8 mouse cellular contexts compared by ENCODE assay signal in the genomic region with DNA sequence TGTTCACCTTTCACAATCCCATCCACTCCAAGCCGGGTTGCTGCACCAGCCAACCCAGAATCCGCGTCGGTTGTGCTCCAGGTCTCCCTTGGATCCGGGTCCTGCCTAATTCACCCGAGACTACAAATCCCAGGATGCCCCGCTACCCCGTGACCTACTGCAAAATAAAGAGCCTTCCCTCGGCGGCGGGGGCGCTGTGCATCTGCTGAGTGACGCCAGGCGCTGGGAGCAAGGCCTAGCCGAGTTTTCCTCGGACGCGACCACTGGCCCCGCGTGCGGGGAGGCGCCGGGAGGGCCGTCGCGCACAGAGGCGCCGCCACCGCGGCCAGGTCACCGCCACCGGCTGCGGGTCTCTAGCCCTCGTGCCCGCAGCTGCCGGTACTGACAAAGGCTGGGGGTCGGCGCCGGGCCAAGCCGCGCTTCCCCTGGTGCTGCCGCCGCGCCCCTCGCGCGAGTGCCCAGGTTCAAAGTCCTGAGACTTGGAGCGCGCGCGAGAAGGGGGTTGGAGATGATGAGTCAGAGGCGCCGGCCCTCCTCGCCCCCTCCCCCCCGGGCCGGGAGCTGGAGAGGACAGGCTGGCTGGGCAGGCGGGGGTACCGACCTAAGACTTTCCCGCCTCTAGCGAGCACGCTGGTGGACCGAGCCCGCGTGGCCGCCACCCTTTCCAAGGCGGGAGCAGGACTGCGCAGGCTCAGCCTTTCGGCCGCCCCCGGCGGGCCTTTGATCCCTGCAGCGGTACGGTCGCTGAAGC. TPM values are rescaled to one million over a fixed set of nuclear protein-coding genes. Genes with fewer than 3 reads are reported as not detected.
DNase-seq lines count a peak whose midpoint lies in the region; ATAC-seq and TF ChIP-seq lines count a peak whose summit lies in the region.

No protein-coding gene starts in this region.

- peak; percentile 99 for DNase-seq in Muller cell, postnatal 12 days (ENCODE audit: inconsistent ontology term)
- peak; percentile 99 for DNase-seq in cerebellum, adult 9-11 months
- peak; percentile 97 to 98 for DNase-seq in frontal cortex, adult 2 months (ENCODE audit: extremely low spot score in 1 of 2, low spot score in 1 of 2)
- peak; percentile 98 for DNase-seq in hindbrain, embryonic 11.5 days (ENCODE audit: low spot score)
- peak; percentile 98 for DNase-seq in layer of hippocampus, adult 9-11 months
- peak; percentile 95 for DNase-seq in ovary, adult 18-20 months (ENCODE audit: low spot score)
- peak; percentile 98 for DNase-seq in thymus, adult 2 months

- WGBS in hindbrain, embryonic 11.5 days = under 1% methylated on average over 65 of the region's 74 CpGs
- under 1% methylated on average over 69 of the region's 74 CpGs for WGBS in lung, embryonic 16.5 days
- WGBS in thymus, adult 2 months = 1% methylated on average over 73 of the region's 74 CpGs

- no peaks in the 10 kb centered on the region for H3K36me3 ChIP-seq in hindbrain, embryonic 11.5 days (ENCODE audit: control insufficient read depth, insufficient read depth, low read length)
- H3K36me3 ChIP-seq in lung, embryonic 16.5 days (ENCODE audit: control insufficient read depth, insufficient read depth, low read length) = no peaks in the 10 kb centered on the region
- no peaks in the 10 kb centered on the region for H3K36me3 ChIP-seq in thymus, adult 2 months (ENCODE audit: control insufficient read depth, insufficient read depth, low read length)

- TF ChIP-seq POLR2A in thymus, adult 2 months (IDR thresholded peaks at IDR 0.05; ENCODE audit: control insufficient read depth, extremely low read depth, insufficient read depth, low read length, poor library complexity) = peak; percentile 42

- ATAC-seq in hindbrain, embryonic 11.5 days (ENCODE audit: low FRiP score) = peak; percentile 92
- peak; percentile 92 for ATAC-seq in lung, embryonic 16.5 days (ENCODE audit: low read depth)

- peaks cover 16% of the 10 kb centered on the region for H3K4me1 ChIP-seq in hindbrain, embryonic 11.5 days (replicated peaks; ENCODE audit: control insufficient read depth, insufficient read depth, low read length)
- peaks cover 42% of the 10 kb centered on the region for H3K4me1 ChIP-seq in lung, embryonic 16.5 days (replicated peaks; ENCODE audit: control insufficient read depth, insufficient read depth, low read length)
- peaks cover 28% of the 10 kb centered on the region for H3K4me1 ChIP-seq in thymus, adult 2 months (replicated peaks; ENCODE audit: control insufficient read depth, insufficient read depth, low read length)

- no peaks in the 10 kb centered on the region for H3K27me3 ChIP-seq in hindbrain, embryonic 11.5 days (ENCODE audit: control insufficient read depth, insufficient read depth, low read length)
- H3K27me3 ChIP-seq in lung, embryonic 16.5 days (ENCODE audit: control insufficient read depth, insufficient read depth, low read depth, low read length) = no peaks in the 10 kb centered on the region
- no peaks in the 10 kb centered on the region for H3K27me3 ChIP-seq in thymus, adult 2 months (ENCODE audit: control insufficient read depth, insufficient read depth, low read length)

- peak overlapping the region; percentile 97 for H3K27ac ChIP-seq in hindbrain, embryonic 11.5 days (ENCODE audit: low read depth, low read length)
- H3K27ac ChIP-seq in lung, embryonic 16.5 days (ENCODE audit: low read length) = peak overlapping the region; percentile 99
- peak overlapping the region; percentile 91 for H3K27ac ChIP-seq in thymus, adult 2 months (ENCODE audit: control insufficient read depth, insufficient read depth, low read length)

- peak overlapping the region; percentile 60 for H3K4me2 ChIP-seq in hindbrain, embryonic 11.5 days (replicated peaks; ENCODE audit: low read depth, low read length)
- peak overlapping the region; percentile 60 for H3K4me2 ChIP-seq in lung, embryonic 16.5 days (ENCODE audit: low read depth, low read length)

- peak overlapping the region; percentile 92 for H3K9ac ChIP-seq in hindbrain, embryonic 11.5 days (ENCODE audit: low read depth, low read length)
- H3K9ac ChIP-seq in lung, embryonic 16.5 days (ENCODE audit: low read length) = peak overlapping the region; percentile 93

- H3K4me3 ChIP-seq in hindbrain, embryonic 11.5 days (ENCODE audit: low read depth, low read length) = peak overlapping the region; percentile 53
- peak overlapping the region; percentile 67 for H3K4me3 ChIP-seq in lung, embryonic 16.5 days (ENCODE audit: low read length)
- H3K4me3 ChIP-seq in thymus, adult 2 months (ENCODE audit: control insufficient read depth, insufficient read depth, low read length) = peak overlapping the region; percentile 71

- TF ChIP-seq CTCF in thymus, adult 2 months (IDR thresholded peaks at IDR 0.05; ENCODE audit: borderline replicate concordance, control insufficient read depth, extremely low read depth, insufficient read depth, low read length, poor library complexity) = peak; percentile 70; the same call in 1 of the 2 replicates

- H3K9me3 ChIP-seq in hindbrain, embryonic 11.5 days (ENCODE audit: control insufficient read depth, low read length) = no peaks in the 10 kb centered on the region
- no peaks in the 10 kb centered on the region for H3K9me3 ChIP-seq in lung, embryonic 16.5 days (ENCODE audit: control insufficient read depth, low read length)

RNA-seq across cellular contexts. Expression of gene Zfp219, which starts 0.8 kb away (rescaled TPM):
- polyA plus RNA-seq in frontal cortex, adult 2 months (2012; rRNA removed) = 73.4 and 77.7 TPM in 2 replicates
- 55.3 and 67.1 TPM in 2 replicates for polyA plus RNA-seq in hindbrain, embryonic 11.5 days (2014; fragmentation: Nextera tagmentation; extraction: Ambion mirVana)
- 20.1 and 20.8 TPM in 2 replicates for polyA plus RNA-seq in lung, embryonic 16.5 days (2015; fragmentation: Nextera tagmentation; extraction: Ambion mirVana)
- polyA plus RNA-seq in thymus, adult 2 months (2012; rRNA removed) = 253 and 269 TPM in 2 replicates

RNA-seq across cellular contexts. Expression of gene Tmem253, which starts 4.3 kb away (rescaled TPM):
- 0.60 and 0.90 TPM in 2 replicates for polyA plus RNA-seq in frontal cortex, adult 2 months (2012; rRNA removed)
- polyA plus RNA-seq in hindbrain, embryonic 11.5 days (2014; fragmentation: Nextera tagmentation; extraction: Ambion mirVana) = 0.50 and 1.6 TPM in 2 replicates
- polyA plus RNA-seq in lung, embryonic 16.5 days (2015; fragmentation: Nextera tagmentation; extraction: Ambion mirVana) = 0.21 and 0.34 TPM in 2 replicates
- 2.9 TPM in 2 replicates for polyA plus RNA-seq in thymus, adult 2 months (2012; rRNA removed)

RNA-seq across cellular contexts. Expression of gene Olfr221, which starts 22.5 kb away (rescaled TPM):
- 0.08 and 0.15 TPM in 2 replicates for polyA plus RNA-seq in frontal cortex, adult 2 months (2012; rRNA removed)
- not detected in 2 replicates for polyA plus RNA-seq in hindbrain, embryonic 11.5 days (2014; fragmentation: Nextera tagmentation; extraction: Ambion mirVana)
- polyA plus RNA-seq in lung, embryonic 16.5 days (2015; fragmentation: Nextera tagmentation; extraction: Ambion mirVana) = not detected in 2 replicates
- polyA plus RNA-seq in thymus, adult 2 months (2012; rRNA removed) = not detected in 2 replicates

RNA-seq across cellular contexts. Expression of gene Arhgef40, which starts 35.2 kb away (rescaled TPM):
- polyA plus RNA-seq in frontal cortex, adult 2 months (2012; rRNA removed) = 39.7 and 44.0 TPM in 2 replicates
- polyA plus RNA-seq in hindbrain, embryonic 11.5 days (2014; fragmentation: Nextera tagmentation; extraction: Ambion mirVana) = 58.5 and 58.8 TPM in 2 replicates
- 95.0 and 98.4 TPM in 2 replicates for polyA plus RNA-seq in lung, embryonic 16.5 days (2015; fragmentation: Nextera tagmentation; extraction: Ambion mirVana)
- 55.2 and 62.3 TPM in 2 replicates for polyA plus RNA-seq in thymus, adult 2 months (2012; rRNA removed)

Comparison
In these comparisons a context has a peak if more than half of its experiments do, and no peak if none do; other contexts are left out.
1. Peak in every context shown above with its lines: DNase-seq, ATAC-seq, H3K4me3 ChIP-seq and H3K27ac ChIP-seq.